Mouse (Mus musculus) thymus, postnatal 25 days (tissue): Measurements from ENCODE around the gene Lrrn4cl.
"Not testable (repeated sequence)": the region's sequence is repeated elsewhere in the genome, so short reads cannot be mapped to it uniquely, and the experiment has no call there.

Experiments used
- DNase-seq: peaks from one replicate; pipeline ENCODE4 v3.0.0; 2022

Lrrn4cl gene

DNA sequence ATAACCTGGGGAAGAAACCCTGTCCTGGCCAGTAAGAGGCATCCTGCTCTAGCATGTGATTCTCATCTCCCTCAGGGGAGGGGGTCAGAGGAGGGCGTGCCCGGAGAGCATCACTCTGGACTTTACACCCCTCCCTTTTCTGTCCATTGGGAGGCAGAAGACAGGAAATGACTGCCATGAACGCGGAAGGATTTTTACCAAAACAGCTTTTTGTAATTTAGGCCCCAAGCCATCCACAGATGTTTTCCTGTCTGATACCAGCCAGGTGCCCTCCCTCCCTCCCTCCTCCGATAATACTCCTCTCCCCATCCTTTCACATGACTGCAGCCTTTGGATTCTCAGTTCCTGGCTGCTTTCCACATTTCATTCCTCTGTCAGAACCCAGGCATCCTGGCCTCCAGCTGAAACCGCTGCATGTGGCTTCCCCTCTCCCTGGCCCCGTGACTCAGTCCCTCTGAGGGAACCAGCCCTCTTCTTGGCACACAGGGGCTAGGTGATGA is at the start of gene Lrrn4cl:
TSS of gene Lrrn4cl (plus strand) at position 367 of the 500 bp plus-strand sequence.
- DNase-seq: no peak

DNA sequence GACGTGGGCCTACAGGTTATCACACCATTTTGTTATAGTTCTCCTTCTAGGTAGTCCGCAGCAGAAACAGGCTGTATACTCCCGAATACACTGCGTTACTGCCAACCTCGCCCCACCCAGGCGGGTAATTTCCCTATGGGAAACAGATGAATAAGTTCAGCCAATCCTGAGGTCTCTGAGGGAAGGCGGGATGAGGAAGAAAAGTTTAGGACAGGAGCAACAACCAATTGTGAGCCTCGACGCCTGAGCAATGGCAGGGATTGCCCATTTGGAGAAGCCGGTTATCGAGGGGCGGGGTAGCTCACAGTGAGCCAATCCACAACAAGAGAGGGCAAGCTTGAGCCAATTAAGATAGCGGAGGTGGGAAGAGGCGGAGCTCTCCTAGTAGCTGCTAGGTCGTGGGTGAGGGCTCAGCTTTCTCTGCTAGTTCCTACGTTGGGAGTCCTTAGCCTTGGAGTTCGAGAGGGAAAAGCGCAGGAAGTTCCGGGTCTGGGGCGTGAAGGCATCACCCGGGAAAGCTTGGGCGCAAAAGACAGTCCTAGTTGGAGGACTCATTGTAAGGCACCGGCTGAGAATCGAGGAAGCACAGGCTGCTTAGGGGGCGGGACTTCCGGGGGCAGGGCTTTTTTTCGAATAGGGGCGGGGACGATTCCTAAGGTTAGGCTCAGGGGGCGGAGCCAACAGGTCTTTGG is 48.3 kb upstream of the Lrrn4cl start, which contains the start of gene Zbtb3:
TSS of gene Zbtb3 (plus strand) at position 426 of the 692 bp plus-strand sequence.
- DNase-seq: peak; percentile 91

DNA sequence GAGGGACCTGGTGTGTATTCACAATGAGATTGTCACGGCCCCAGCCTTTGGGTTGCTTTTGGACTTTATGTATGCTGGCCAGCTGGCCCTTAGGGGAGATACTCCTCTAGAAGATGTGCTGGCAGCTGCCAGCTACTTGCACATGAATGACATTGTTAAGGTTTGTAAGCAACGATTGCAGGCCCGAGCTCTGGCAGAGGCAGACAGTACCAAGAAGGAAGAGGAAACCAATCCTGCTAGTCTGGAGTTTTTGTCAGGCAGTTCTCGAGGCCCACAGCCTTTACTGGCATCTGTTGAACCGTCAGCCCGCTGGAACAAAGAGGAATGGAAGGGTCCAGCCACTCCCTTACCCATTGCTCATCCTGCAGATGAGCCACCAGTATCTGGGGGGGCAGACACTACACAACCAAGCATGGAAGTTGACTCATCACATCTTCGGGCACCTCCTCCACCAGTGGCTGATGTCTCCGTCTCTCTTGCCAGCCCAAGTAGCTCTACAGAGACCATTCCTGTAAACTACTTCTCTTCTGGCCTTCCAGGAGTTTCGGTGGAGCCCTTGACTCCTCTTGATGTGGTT is 47.3 kb upstream of the Lrrn4cl start:
- no peak for DNase-seq

DNA sequence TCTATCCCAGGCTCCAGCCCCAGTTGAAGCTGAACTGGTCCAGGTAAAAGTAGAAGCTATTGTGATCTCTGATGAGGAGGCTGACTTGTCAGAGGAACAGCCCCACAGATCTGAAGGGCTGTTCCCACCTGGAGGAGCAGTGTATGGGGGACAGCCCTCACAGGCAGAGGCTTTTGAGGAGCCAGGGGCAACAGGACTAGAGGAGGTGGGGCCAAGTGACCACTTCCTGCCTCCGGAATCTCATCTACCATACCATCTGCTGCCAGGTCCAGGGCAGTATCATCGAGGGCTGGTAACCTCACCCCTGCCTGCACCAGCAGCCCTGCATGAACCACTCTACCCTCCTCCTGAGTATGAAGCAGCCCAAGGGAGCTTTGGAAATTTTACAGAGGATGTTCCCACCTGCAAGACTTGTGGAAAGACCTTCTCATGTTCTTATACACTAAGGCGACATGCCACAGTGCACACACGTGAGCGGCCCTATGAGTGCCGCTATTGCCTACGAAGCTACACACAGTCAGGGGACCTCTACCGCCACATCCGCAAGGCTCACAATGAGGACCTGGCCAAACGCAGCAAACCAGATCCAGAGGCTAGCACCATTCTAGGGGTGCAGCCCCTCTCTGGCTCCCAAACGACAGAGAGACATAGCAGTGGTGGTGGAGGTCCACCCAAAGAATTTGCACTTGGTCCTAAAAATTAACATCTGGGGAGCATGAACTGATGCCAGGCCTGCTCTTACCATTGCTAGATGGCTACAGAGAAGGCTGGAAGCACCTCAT is 46.5 kb upstream of the Lrrn4cl start:
- DNase-seq: no peak

DNA sequence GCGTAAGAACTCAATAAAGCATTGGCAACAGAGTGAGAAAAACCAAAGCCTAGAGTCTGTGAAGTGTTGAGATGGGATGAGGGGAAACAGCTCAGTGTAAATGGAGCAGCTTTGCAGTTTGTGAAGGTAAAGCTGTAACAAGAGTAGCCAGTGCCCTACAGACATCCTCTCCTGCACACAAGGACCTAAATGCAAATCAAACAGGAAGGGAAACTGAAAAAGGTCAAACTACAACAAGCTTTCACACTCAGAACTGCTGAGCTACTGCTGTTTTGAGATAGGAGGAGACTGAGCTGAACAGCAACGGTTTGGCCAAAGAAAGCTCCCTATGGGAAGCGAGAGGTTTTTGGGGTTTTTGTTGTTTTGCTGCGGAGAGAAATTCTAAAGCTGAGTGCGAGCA is 43.8 kb upstream of the Lrrn4cl start:
- no peak for DNase-seq

DNA sequence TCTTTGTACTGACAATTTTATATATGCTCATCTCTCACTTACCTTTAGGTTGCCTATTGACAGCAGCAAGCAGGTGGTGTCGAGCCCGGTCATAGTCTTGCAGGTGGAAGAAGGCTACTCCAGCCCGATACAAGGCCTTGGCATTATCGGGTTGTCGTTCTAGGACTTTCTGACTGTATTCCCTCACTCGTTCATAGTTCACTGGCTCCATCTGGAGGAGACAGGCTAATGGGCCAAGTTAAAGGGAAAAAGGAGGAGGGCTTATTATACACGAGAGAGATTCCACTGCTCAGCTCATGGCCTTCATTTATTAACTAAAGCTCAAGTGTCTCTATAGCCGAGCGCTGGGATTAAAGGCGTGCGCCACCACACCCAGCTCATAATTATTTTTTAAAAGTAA is 34.8 kb upstream of the Lrrn4cl start:
- no peak for DNase-seq

DNA sequence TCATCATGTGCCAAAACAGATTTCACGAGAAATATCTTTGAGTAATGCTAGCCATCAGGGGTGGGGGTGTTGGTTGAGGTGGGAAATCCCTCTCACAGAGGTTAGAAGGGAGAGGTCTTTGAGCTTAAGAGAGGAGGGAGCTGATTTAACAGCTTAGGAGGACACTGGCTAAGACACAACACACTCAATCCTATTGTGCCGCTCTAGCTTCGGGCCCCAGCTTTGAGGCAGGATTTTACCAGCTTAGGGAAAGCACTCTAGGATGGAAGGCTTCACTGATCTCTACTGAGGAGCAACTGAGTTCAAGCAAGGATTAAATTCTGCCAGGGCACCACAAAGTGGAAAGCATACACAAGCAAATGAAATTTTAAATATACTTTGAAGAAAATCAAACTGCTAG is 33.6 kb upstream of the Lrrn4cl start:
- DNase-seq: no peak

DNA sequence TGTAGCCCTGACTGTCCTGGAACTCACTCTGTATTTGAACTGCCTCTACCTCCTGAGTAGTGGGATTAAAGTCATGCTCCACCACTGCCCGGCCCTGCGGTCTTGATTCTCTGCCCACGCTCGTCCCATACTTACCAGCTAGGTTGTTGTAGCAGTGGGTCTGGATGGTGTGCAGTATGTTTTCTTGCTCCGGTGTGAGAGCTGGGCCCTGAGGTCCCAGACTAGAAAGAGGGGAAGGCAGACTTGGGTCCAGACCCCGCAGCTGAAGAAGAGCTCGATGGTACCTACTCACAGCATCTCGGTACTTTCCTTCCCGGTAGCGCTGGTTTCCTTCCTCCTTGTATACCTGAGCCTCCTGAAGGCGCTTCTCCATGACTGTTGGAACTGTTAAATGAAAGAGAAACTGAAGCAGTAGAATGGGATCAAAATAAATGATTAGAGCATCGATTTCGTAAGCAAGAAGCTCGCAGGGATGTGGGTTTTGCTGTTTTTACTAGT is 32.2 kb upstream of the Lrrn4cl start:
- no peak for DNase-seq

DNA sequence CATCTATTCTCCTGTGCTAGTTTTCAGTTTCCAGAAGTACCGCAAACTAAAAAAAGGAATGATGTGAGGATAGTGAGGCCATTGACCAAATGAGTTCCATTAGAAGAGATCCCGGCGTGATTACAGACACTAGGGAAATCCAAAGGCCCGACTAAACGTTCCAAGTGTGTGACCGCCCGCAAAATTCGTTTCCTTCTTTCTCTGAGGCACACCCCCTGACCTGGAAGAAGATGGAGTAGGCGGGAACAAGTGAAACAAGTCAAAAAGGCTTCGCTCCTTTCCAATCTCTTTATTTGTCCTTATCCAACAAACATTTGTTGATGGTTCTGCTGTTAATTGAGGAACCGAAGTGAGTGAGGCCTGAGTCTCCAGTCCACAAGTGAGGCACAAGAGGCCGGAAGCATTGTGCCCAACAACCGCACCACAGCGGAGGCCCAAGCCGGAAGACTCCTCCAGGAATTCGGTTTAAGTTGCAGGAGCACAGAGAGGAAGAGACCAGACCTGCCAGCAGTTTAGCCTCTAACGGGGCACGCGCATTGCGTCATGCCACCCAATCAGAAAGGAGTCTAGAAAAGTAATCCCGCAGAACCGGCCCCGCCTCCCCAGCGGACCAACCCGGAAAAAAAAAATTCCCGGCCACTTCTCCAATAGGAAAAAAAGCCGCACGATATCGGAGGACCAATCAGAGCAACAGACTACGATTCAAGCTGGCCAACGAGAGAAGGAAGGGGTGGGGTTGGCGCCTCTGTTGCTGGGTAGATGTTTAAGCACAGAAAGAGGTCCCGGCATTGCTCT is 31.6 kb upstream of the Lrrn4cl start, which contains the start of gene Ttc9c:
TSS of gene Ttc9c (minus strand) at position 533 of the 795 bp plus-strand sequence.
- peak; percentile 92 for DNase-seq

DNA sequence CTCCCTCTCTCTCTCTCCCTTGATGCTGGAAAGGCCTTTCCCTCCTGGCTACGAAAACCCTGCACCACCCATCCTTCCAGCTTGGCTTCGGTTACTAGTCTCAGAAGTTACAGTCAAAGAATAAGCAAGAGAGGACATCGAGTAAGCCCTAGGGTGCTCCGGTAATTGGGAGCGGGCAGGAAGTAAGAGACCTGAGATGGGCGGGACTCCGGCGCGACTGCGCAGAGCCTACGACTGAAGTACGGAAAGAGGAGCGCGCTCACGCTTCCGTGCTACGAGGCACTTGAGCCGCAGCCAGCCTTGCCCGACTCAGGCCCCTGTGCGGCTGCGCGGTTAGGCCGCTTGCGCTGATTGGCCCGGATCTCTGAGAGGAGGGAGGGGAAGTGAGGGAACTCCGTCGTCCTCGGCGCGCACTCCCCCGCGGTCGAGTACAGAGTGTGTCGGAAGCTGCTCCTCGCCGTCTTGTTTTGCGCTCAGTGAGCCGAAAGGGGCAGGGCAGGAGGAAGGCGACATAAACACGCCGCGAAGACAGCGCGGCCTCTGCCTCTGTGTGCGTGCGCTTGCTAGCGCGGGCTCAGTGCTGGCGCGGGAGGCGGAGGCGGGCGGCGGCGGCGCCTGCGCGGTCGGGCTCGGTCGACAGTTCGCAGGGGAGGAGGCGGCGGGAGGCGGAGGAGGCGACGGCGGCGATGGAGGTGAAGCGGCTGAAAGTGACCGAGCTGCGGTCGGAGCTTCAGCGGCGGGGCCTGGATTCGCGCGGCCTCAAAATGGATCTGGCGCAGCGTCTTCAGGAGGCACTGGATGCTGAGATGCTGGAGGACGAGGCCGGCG is 30.8 kb upstream of the Lrrn4cl start, which contains the start of gene Hnrnpul2:
TSS of gene Hnrnpul2 (plus strand) at position 415 of the 828 bp plus-strand sequence.
- DNase-seq: peak; percentile 97

DNA sequence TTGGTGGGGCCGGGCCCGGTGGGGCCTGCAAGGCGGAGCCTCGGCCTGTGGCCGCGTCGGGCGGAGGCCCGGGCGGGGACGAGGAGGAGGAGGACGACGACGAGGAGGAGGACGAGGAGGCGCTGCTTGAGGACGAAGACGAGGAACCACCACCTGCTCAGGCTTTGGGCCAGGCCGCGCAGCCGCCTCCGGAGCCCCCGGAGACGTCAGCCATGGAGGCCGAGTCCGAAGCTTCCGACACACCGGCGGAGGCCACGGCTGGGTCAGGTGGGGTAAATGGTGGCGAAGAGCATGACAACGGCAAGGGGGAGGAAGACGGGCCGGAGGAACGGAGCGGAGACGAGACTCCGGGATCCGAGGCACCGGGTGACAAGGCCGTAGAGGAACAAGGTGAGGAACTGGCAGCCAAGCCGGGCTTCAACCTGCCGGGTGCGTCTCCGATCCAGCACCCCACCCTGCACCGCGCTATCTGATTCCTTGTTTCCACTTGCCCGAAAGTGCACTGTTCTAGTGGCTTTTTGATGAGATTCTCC is 30.1 kb upstream of the Lrrn4cl start:
- no peak for DNase-seq

DNA sequence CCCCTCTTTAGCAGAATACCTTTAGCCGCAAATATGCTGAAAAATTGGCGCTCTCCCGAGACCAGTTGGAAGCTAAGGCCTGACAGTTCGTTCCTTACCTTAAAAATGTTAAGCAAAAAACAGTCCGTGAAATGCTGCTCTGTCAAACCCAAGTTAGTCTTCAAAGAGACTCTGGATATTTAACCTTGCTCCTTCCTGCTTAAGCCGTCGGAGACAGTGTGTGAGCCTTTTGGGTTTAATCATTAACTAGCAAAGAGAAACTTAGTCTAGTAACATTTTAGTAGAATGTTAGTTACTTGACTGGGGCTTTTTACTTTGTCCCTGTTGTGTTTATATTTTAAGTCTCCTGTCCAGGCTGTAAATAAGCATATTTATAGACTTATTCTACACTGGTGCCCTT is 29.4 kb upstream of the Lrrn4cl start:
- DNase-seq: no peak

DNA sequence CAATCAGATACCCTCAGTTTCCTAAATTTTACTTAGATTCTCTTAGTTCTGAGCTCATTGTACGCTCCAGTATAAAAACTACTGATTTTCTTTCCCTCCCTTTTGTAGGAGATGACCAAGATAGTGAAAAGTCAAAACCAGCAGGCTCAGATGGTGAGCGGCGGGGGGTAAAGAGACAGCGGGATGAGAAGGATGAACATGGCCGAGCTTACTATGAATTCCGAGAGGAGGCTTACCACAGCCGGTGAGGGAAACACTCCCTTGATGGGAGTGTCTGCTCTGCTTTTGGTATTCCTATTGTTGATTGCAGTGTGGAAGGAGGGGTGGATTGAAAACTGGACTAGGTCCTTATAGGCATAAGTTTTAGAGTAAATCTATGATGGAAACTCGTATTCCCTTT is 27.9 kb upstream of the Lrrn4cl start:
- no peak for DNase-seq

DNA sequence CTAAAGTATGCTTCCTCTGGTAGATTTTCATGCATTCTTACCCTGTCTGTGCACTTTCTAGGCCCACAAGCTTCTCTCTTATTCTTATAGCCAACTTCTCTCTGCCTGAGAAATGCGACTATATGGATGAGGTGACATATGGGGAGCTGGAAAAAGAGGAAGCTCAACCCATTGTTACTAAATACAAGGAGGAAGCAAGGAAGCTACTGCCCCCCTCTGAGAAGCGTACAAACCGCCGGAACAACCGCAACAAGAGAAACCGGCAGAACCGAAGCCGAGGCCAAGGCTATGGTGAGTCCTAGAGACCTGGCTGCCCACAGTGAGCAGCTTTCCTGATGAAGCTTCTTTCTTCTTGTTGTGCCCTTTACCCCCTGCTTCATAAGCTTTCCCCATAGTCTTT is 20.9 kb upstream of the Lrrn4cl start, which contains the start of gene AC129217.1:
TSS of gene AC129217.1 (plus strand) at position 114 of the 400 bp plus-strand sequence.
- DNase-seq: no peak

DNA sequence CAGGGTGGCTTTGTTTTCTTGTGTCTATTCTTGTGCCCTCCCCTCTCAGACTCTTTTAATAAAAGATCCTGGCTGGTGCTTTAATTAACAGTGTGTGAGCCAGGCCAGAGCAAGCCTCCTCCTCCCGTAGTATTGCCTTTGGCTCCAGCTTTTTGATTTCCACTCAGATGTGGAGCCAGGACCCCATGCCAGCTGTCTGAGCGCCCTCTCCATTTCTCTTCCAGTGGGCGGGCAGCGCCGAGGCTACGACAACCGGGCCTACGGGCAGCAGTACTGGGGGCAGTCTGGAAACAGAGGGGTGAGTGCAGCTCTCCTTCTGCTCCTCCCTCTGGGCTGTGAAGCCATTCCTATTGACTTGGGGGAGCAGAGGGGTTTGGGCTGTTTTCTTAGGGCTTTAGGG is 19.9 kb upstream of the Lrrn4cl start:
- DNase-seq: no peak

DNA sequence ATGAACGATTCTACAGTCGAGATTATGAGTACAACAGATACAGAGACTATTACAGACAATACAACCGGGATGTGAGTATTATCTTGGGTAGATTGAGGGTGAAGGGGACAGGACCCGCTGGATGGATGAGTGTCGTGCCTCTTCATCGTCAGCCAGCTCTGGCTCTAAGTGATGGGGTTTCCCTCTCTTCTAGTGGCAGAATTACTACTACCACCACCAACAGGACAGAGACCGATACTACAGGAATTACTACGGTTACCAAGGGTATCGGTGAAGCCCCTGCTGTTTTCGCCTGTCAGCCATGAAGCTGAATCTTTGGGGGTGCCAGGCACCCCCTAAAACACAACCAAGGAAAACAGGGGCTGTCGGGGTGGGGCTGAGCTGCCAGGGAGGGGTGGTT is 19.3 kb upstream of the Lrrn4cl start:
- DNase-seq: no peak

DNA sequence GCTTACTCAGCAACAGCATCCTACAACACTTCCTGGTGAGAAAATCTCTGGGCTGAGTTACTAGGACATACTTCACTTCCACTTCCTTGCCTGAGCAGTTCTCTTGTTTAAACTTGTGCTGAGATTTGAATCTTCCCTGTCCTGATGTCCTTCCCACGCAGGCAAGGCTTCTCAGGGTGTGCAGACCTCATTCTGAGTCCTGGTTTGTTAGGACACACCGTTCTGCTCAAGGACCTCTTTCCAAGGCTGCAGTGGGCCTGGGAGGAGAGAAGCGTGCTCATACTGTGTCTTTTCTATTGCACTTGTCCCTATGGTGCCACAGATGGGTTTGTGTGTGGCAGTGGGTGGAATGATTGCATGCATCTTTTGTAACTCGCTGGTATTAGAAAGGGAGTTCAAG is 17.6 kb upstream of the Lrrn4cl start:
- DNase-seq: no peak

DNA sequence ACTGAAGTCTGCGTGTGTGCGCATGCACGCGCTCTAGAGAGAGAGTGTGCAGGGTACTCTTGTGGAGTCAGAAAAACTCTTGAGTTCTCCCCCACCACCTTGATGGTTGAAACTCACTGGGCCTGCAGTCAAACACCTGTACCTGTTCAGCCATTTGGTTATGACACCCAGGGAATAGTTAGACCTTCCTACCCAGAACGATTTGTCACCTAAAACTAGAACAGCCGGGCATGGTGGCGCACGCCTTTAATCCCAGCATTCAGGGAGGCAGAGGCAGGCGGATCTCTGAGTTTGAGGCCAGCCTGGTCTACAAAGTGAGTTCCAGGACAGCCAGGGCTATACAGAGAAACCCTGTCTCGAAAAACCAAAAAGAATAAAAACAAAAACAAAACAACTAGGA is 14.2 kb upstream of the Lrrn4cl start:
- not testable (repeated sequence) for DNase-seq

DNA sequence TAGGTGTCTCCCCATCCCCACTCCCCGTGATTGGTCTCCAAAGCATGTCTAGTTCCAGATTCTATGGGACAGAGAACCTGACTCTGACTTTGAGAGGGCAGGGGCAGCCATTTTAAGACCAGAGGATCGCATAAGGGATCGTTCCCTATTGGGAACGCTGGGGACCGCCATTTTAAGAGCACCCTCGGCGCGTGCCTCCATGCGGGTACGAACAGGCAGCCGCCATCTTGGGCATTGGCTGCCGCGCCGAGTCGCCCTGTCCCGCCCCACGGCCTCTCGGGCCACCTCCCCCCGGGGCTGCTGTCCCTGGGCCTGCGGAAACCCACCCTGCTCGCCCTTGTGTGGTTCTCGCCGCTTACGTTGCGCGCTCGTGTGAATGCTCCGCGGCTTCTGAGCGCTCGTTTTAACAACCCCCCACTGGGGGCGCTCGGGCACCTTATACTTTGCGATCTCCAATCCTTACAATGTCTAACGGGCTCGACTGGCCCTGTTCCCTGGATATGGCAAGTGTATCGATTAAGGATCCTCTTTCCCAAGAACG is 13.2 kb upstream of the Lrrn4cl start, which contains the start of gene Bscl2:
TSS of gene Bscl2 (plus strand) at position 217 of the 541 bp plus-strand sequence.
- DNase-seq: peak; percentile 87

DNA sequence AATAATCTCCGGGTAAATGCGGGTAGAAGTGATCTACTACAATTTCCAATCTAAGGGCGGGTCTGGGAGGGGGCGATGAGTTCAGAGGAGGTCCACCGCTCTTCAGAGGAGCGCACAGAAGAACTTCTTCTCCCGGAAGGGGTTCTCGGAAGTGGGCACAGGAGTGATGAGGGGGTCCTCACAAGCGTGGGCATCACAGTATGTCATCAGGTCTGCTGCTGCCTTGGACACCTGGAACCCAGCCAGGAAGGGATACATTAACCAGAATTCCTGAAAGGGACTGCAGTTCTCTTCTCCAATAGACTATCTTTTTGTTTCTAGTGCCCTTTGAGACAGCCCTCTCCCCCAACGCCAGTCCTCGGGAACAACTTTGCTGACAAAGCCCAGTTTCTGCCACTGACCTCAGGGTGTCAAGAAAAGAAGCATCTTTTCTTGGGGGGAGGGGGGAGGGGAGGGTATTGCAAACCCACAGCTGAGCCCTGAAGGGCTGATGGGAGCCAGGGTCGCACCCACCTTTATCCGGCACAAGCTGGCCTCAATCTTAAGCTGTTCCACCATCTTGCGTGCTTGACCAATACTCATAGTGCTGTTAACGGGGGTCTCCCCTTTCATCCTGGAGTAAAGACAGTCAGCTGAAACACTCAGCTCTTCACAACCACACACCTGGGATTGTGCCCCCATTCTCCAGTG is 12.4 kb upstream of the Lrrn4cl start:
- peak; percentile 30 for DNase-seq
